ENCODE assay signal across 8 mouse cellular contexts in genomic region chr2:64043099-64043498, GRCm38 (mm10). TPM values are rescaled to one million over a fixed set of nuclear protein-coding genes. Genes with fewer than 3 reads are reported as not detected.
A peak's percentile ranks its signal among the peaks of the same experiment; 100 is the strongest.
DNase-seq lines count a peak whose midpoint lies in the region; ATAC-seq and TF ChIP-seq lines count a peak whose summit lies in the region.

No protein-coding gene starts in this region.

- no peak overlapping the region; the same call in 1 of the 2 replicates for H3K27ac ChIP-seq in kidney, adult 2 months (ENCODE audit: insufficient read depth, low read depth, low read length)
- no peak overlapping the region for H3K27ac ChIP-seq in kidney, embryonic 14.5 days (ENCODE audit: low read depth, low read length)
- no peak overlapping the region for H3K27ac ChIP-seq in liver, embryonic 12.5 days

- H3K9me3 ChIP-seq in kidney, embryonic 14.5 days (ENCODE audit: control insufficient read depth, low read length), result no peaks in the 10 kb centered on the region
- no peaks in the 10 kb centered on the region for H3K9me3 ChIP-seq in liver, embryonic 12.5 days (replicated peaks)

- 34% methylated on average over 3 of the region's 3 CpGs for WGBS in kidney, adult 2 months
- 69% methylated on average over 3 of the region's 3 CpGs for WGBS in kidney, embryonic 14.5 days
- WGBS in liver, embryonic 12.5 days (ENCODE audit: insufficient replicate concordance), result 48% methylated on average over 3 of the region's 3 CpGs

- H3K36me3 ChIP-seq in kidney, adult 2 months (ENCODE audit: control insufficient read depth, insufficient read depth, low read length), result no peaks in the 10 kb centered on the region
- H3K36me3 ChIP-seq in kidney, embryonic 14.5 days (ENCODE audit: control insufficient read depth, insufficient read depth, low read length), result no peaks in the 10 kb centered on the region
- H3K36me3 ChIP-seq in liver, embryonic 12.5 days, result no peaks in the 10 kb centered on the region

- H3K4me3 ChIP-seq in kidney, adult 2 months (ENCODE audit: insufficient read depth, low read depth, low read length), result no peak overlapping the region
- no peak overlapping the region for H3K4me3 ChIP-seq in kidney, embryonic 14.5 days (ENCODE audit: low read length)
- no peak overlapping the region for H3K4me3 ChIP-seq in liver, embryonic 12.5 days

- TF ChIP-seq CTCF in kidney, adult 2 months (conservative IDR thresholded peaks at IDR 0.05; ENCODE audit: insufficient read depth, insufficient read length, low read depth, low read length), result no peak

- H3K4me2 ChIP-seq in kidney, embryonic 14.5 days (replicated peaks; ENCODE audit: low read depth, low read length), result no peak overlapping the region
- H3K4me2 ChIP-seq in liver, embryonic 12.5 days, result no peak overlapping the region

- TF ChIP-seq POLR2A in kidney, adult 2 months (IDR thresholded peaks at IDR 0.05; ENCODE audit: low read depth, low read length), result no peak

- no peaks in the 10 kb centered on the region for H3K27me3 ChIP-seq in kidney, adult 2 months (replicated peaks; ENCODE audit: control insufficient read depth, insufficient read depth, low read length)
- no peaks in the 10 kb centered on the region for H3K27me3 ChIP-seq in kidney, embryonic 14.5 days (ENCODE audit: control insufficient read depth, insufficient read depth, low read length)
- no peaks in the 10 kb centered on the region for H3K27me3 ChIP-seq in liver, embryonic 12.5 days (replicated peaks)

- H3K4me1 ChIP-seq in kidney, adult 2 months (ENCODE audit: control insufficient read depth, insufficient read depth, low read length), result 0 out of 2 replicates have a peak, but pooled peaks cover 2% of the 10 kb centered on the region
- no peaks in the 10 kb centered on the region for H3K4me1 ChIP-seq in kidney, embryonic 14.5 days (ENCODE audit: control insufficient read depth, insufficient read depth, low read length)
- H3K4me1 ChIP-seq in liver, embryonic 12.5 days, result no peaks in the 10 kb centered on the region

- DNase-seq in kidney, adult 2 months, result peak; percentile 83
- DNase-seq in adrenal gland, postnatal 36 days, result peak; percentile 70
- DNase-seq in gastrocnemius, postnatal 14 days, result peak; percentile 48
- peak; percentile 15 for DNase-seq in layer of hippocampus, adult 9-10 months (ENCODE audit: low spot score)
- DNase-seq in MN1 (ENCODE audit: low spot score), result no peak
- no peak for DNase-seq in spleen, postnatal 4 days (ENCODE audit: low spot score in 2 of 2)

- H3K9ac ChIP-seq in kidney, embryonic 14.5 days (ENCODE audit: low read depth, low read length), result no peak overlapping the region
- H3K9ac ChIP-seq in liver, embryonic 12.5 days, result no peak overlapping the region

- no peak for ATAC-seq in kidney, embryonic 14.5 days (ENCODE audit: low FRiP score, low TSS enrichment)
- ATAC-seq in liver, embryonic 12.5 days, result no peak

- intact Hi-C loops in gastrocnemius, postnatal 14 days (cut with DNase I; ENCODE audit: low total_unique reads), result no loop called here

RNA-seq across cellular contexts. Expression of gene Fign, which starts 54.7 kb away (rescaled TPM):
- polyA plus RNA-seq in kidney, adult 2 months (2012; rRNA removed), result 3.6 and 3.7 TPM in 2 replicates
- 12.3 and 13.1 TPM in 2 replicates for polyA plus RNA-seq in kidney, embryonic 14.5 days (2014; fragmentation: Nextera tagmentation; extraction: Ambion mirVana)
- total RNA-seq in adrenal gland, postnatal 36 days (2021), result 1 to 10 TPM; 4.7 to 6.2 TPM
- 1 to 10 TPM in 1 of 2 experiments, under 1 TPM in 1; 0.95 to 2.6 TPM for total RNA-seq in gastrocnemius, postnatal 14 days (2021)
- polyA plus RNA-seq in liver, embryonic 12.5 days (2016; fragmentation: Nextera tagmentation; extraction: Ambion mirVana), result 3.2 and 3.9 TPM in 2 replicates

Comparison
In these comparisons a context has a peak if more than half of its experiments do, and no peak if none do; other contexts are left out.
1. DNase-seq: peak in kidney, adult 2 months (single experiment), adrenal gland, postnatal 36 days (2 of 2), gastrocnemius, postnatal 14 days (single experiment) and layer of hippocampus, adult 9-10 months (single experiment); none in MN1 (single experiment) and spleen, postnatal 4 days (0 of 2).